Mouse (Mus musculus): ENCODE measurements around the gene Srgap3. TPM values are rescaled to one million over a fixed set of nuclear protein-coding genes. Genes with fewer than 3 reads are reported as not detected.

The Srgap3 gene
- 100 to 1,000 TPM; 188 to 214 (median 199) TPM for total RNA-seq (2022)

- DNase-seq (ENCODE audit: low spot score in 2 of 2), result peak; percentile 73 to 89
Observed at GRCm38 (mm10) chr6:112946895-112947436, at the start of gene Srgap3. Gene Srgap3 (minus strand): TSS chr6:112947266.

- DNase-seq (ENCODE audit: low spot score in 2 of 2), result no peak
Observed at GRCm38 (mm10) chr6:112995708-112996107, 48.6 kb upstream of the Srgap3 start.

GRCm38 (mm10) chr6:112990119-112990518 lies 43.1 kb upstream of the Srgap3 start:
- no peak for DNase-seq (ENCODE audit: low spot score in 2 of 2)

- DNase-seq (ENCODE audit: low spot score in 2 of 2), result no peak
Observed at GRCm38 (mm10) chr6:112985362-112986314, 38.6 kb upstream of the Srgap3 start.

GRCm38 (mm10) chr6:112982241-112982640 lies 35.2 kb upstream of the Srgap3 start:
- no peak for DNase-seq (ENCODE audit: low spot score in 2 of 2)

GRCm38 (mm10) chr6:112978947-112979346 lies 31.9 kb upstream of the Srgap3 start:
- no peak for DNase-seq (ENCODE audit: low spot score in 2 of 2)

- DNase-seq (ENCODE audit: low spot score in 2 of 2), result no peak
Observed at GRCm38 (mm10) chr6:112977246-112977645, 30.2 kb upstream of the Srgap3 start.

- DNase-seq (ENCODE audit: low spot score in 2 of 2), result no peak
Observed at GRCm38 (mm10) chr6:112976541-112976940, 29.5 kb upstream of the Srgap3 start.

- DNase-seq (ENCODE audit: low spot score in 2 of 2), result no peak
Observed at GRCm38 (mm10) chr6:112976136-112976535, 29.1 kb upstream of the Srgap3 start.

- peak in 1 of 2 experiments; percentile 15 for DNase-seq (ENCODE audit: low spot score in 2 of 2)
Observed at GRCm38 (mm10) chr6:112973786-112974720, 27.0 kb upstream of the Srgap3 start.

- DNase-seq (ENCODE audit: low spot score in 2 of 2), result peak in 1 of 2 experiments; percentile 61
Observed at GRCm38 (mm10) chr6:112972858-112973631, 26.0 kb upstream of the Srgap3 start.

GRCm38 (mm10) chr6:112972127-112972526 lies 25.1 kb upstream of the Srgap3 start:
- DNase-seq (ENCODE audit: low spot score in 2 of 2), result no peak

- no peak for DNase-seq (ENCODE audit: low spot score in 2 of 2)
Observed at GRCm38 (mm10) chr6:112971116-112971768, 24.2 kb upstream of the Srgap3 start.

- no peak for DNase-seq (ENCODE audit: low spot score in 2 of 2)
Observed at GRCm38 (mm10) chr6:112967359-112967758, 20.3 kb upstream of the Srgap3 start.

- DNase-seq (ENCODE audit: low spot score in 2 of 2), result no peak
Observed at GRCm38 (mm10) chr6:112958360-112958759, 11.3 kb upstream of the Srgap3 start.

GRCm38 (mm10) chr6:112957583-112958280 lies 10.7 kb upstream of the Srgap3 start:
- no peak for DNase-seq (ENCODE audit: low spot score in 2 of 2)

GRCm38 (mm10) chr6:112955773-112956172 lies 8.7 kb upstream of the Srgap3 start:
- no peak for DNase-seq (ENCODE audit: low spot score in 2 of 2)

- no peak for DNase-seq (ENCODE audit: low spot score in 2 of 2)
Observed at GRCm38 (mm10) chr6:112953905-112954304, 6.8 kb upstream of the Srgap3 start.

- no peak for DNase-seq (ENCODE audit: low spot score in 2 of 2)
Observed at GRCm38 (mm10) chr6:112951254-112951653, 4.2 kb upstream of the Srgap3 start.

All from left cerebral cortex, adult 8-10 months (tissue).